Mouse (Mus musculus) ovary, adult 10 weeks (tissue): ENCODE measurements around the gene Krtap1-4. TPM values are rescaled to one million over a fixed set of nuclear protein-coding genes. Genes with fewer than 3 reads are reported as not detected.

ENCODE experiments used
- polyA plus RNA-seq: library from polyadenylated mRNA; stranded (reverse); fragments of 350-450 nt; fragmentation: Illumina TruSeq; extraction: RNeasy Lipid Tissue Mini Kit (QIAGEN cat#74804); gene quantifications from one replicate; pipeline ENCODE4 v1.2.3, GENCODE M21; 2014

Krtap1-4 gene
- not detected for polyA plus RNA-seq

GRCm38 (mm10) chr11:99583245-99583704, at the start of gene Krtap1-4:
TSS of gene Krtap1-4 (minus strand) at chr11:99583654.

GRCm38 (mm10) chr11:99628138-99628537, 44.7 kb upstream of the Krtap1-4 start, which contains the start of gene Krtap4-1:
TSS of gene Krtap4-1 (minus strand) at chr11:99628238.

GRCm38 (mm10) chr11:99620335-99620734, 36.9 kb upstream of the Krtap1-4 start, which contains the start of gene Gm11562:
TSS of gene Gm11562 (minus strand) at chr11:99620435.

GRCm38 (mm10) chr11:99614796-99615363, 31.4 kb upstream of the Krtap1-4 start, which contains the start of gene Krtap2-4:
TSS of gene Krtap2-4 (minus strand) at chr11:99614846.

GRCm38 (mm10) chr11:99610089-99610488, 26.6 kb upstream of the Krtap1-4 start, which contains the start of gene Gm11937:
TSS of gene Gm11937 (minus strand) at chr11:99610189.

GRCm38 (mm10) chr11:99603208-99603607, 19.8 kb upstream of the Krtap1-4 start, which contains the start of gene Gm11938:
TSS of gene Gm11938 (minus strand) at chr11:99603308.

GRCm38 (mm10) chr11:99597742-99598141, 14.3 kb upstream of the Krtap1-4 start, which contains the start of gene Krtap9-3:
TSS of gene Krtap9-3 (minus strand) at chr11:99598105.

GRCm38 (mm10) chr11:99590981-99591380, 7.5 kb upstream of the Krtap1-4 start, which contains the start of gene Krtap1-3:
TSS of gene Krtap1-3 (minus strand) at chr11:99591339.

GRCm38 (mm10) chr11:99580636-99581035, 2.8 kb downstream of the Krtap1-4 start, which contains the start of gene Krtap1-5:
TSS of gene Krtap1-5 (minus strand) at chr11:99581016.

GRCm38 (mm10) chr11:99566530-99566929, 16.9 kb downstream of the Krtap1-4 start, which contains the start of gene Krtap3-1:
TSS of gene Krtap3-1 (minus strand) at chr11:99566630.

GRCm38 (mm10) chr11:99559366-99559765, 24.1 kb downstream of the Krtap1-4 start, which contains the start of gene Gm11939:
TSS of gene Gm11939 (minus strand) at chr11:99559466.

GRCm38 (mm10) chr11:99556753-99557152, 26.7 kb downstream of the Krtap1-4 start, which contains the start of gene Krtap3-2:
TSS of gene Krtap3-2 (minus strand) at chr11:99556853.

GRCm38 (mm10) chr11:99550765-99551164, 32.7 kb downstream of the Krtap1-4 start, which contains the start of gene Krtap3-3:
TSS of gene Krtap3-3 (minus strand) at chr11:99550865.

Other genes starting within 250 kb of the Krtap1-4 start
- gene Krt26, start 245.7 kb downstream of the Krtap1-4 start, polyA plus RNA-seq = not detected
- gene Krt27, start 232.6 kb downstream of the Krtap1-4 start, polyA plus RNA-seq = not detected
- not detected for gene Krt28, start 208.8 kb downstream of the Krtap1-4 start, polyA plus RNA-seq
- gene Krt10, start 194.3 kb downstream of the Krtap1-4 start, polyA plus RNA-seq = 13.0 TPM
- not detected for gene Krt12, start 161.4 kb downstream of the Krtap1-4 start, polyA plus RNA-seq
- 3.6 TPM for gene Krt20, start 145.5 kb downstream of the Krtap1-4 start, polyA plus RNA-seq
- gene Krt23, start 90.5 kb downstream of the Krtap1-4 start, polyA plus RNA-seq = 0.29 TPM
- gene Krt39, start 62.3 kb downstream of the Krtap1-4 start, polyA plus RNA-seq = not detected
- not detected for gene Krt40, start 40.5 kb downstream of the Krtap1-4 start, polyA plus RNA-seq
- gene Krtap3-3, start 32.8 kb downstream of the Krtap1-4 start, polyA plus RNA-seq = not detected
- not detected for gene Krtap3-2, start 26.8 kb downstream of the Krtap1-4 start, polyA plus RNA-seq
- not detected for gene Gm11939, start 24.2 kb downstream of the Krtap1-4 start, polyA plus RNA-seq
- gene Krtap3-1, start 17.0 kb downstream of the Krtap1-4 start, polyA plus RNA-seq = not detected
- gene Krtap1-5, start 2.6 kb downstream of the Krtap1-4 start, polyA plus RNA-seq = not detected
- gene Krtap1-3, start 7.7 kb upstream of the Krtap1-4 start, polyA plus RNA-seq = not detected
- gene Krtap9-3, start 14.5 kb upstream of the Krtap1-4 start, polyA plus RNA-seq = not detected
- gene Gm11938, start 19.7 kb upstream of the Krtap1-4 start, polyA plus RNA-seq = not detected
- not detected for gene Gm11937, start 26.5 kb upstream of the Krtap1-4 start, polyA plus RNA-seq
- not detected for gene Krtap2-4, start 31.2 kb upstream of the Krtap1-4 start, polyA plus RNA-seq
- not detected for gene Gm11562, start 36.8 kb upstream of the Krtap1-4 start, polyA plus RNA-seq
- not detected for gene Krtap4-1, start 44.6 kb upstream of the Krtap1-4 start, polyA plus RNA-seq
- not detected for gene Krtap4-2, start 51.4 kb upstream of the Krtap1-4 start, polyA plus RNA-seq
- not detected for gene Krtap4-7, start 60.4 kb upstream of the Krtap1-4 start, polyA plus RNA-seq
- not detected for gene Gm11555, start 66.6 kb upstream of the Krtap1-4 start, polyA plus RNA-seq
- not detected for gene Gm11563, start 75.3 kb upstream of the Krtap1-4 start, polyA plus RNA-seq
- gene Krtap4-6, start 82.3 kb upstream of the Krtap1-4 start, polyA plus RNA-seq = not detected
- not detected for gene Gm14190, start 107.1 kb upstream of the Krtap1-4 start, polyA plus RNA-seq
- not detected for gene Gm14180, start 150.6 kb upstream of the Krtap1-4 start, polyA plus RNA-seq
- not detected for gene Gm11595, start 189.3 kb upstream of the Krtap1-4 start, polyA plus RNA-seq
- not detected for gene Krtap4-8, start 197.1 kb upstream of the Krtap1-4 start, polyA plus RNA-seq
- not detected for gene Krtap4-9, start 201.5 kb upstream of the Krtap1-4 start, polyA plus RNA-seq
- not detected for gene Gm11596, start 209.8 kb upstream of the Krtap1-4 start, polyA plus RNA-seq
- gene Gm11569, start 215.3 kb upstream of the Krtap1-4 start, polyA plus RNA-seq = not detected
- gene Gm11554, start 220.8 kb upstream of the Krtap1-4 start, polyA plus RNA-seq = not detected
- not detected for gene Krtap4-13, start 226.2 kb upstream of the Krtap1-4 start, polyA plus RNA-seq
- gene Gm11564, start 232.0 kb upstream of the Krtap1-4 start, polyA plus RNA-seq = not detected